8 mouse cellular contexts compared by ENCODE assay signal in the genomic region with DNA sequence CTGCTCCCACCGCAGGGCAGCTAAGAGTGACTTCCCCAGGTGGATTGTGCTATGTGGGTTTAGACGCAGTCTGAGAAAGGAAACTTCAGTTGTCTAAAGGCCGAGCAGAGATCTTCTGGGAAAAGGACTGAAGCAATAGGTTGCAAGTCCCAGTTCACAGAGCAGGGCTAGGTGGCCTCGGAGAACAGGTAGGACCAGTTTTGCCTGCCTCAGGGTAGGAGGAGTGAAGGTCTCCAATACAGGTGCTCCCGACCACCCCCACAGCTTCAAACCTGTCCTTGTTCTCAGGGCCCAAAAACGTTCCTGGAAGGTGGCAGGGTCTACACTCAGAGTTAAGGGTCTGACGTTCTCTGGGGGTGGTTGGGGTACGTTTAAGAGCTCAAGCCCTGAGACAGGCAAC. TPM values are rescaled to one million over a fixed set of nuclear protein-coding genes. Genes with fewer than 3 reads are reported as not detected.
DNase-seq lines count a peak whose midpoint lies in the region; ATAC-seq and TF ChIP-seq lines count a peak whose summit lies in the region.

Gene Chmp4b, plus strand, starts transcription at position 343 of the 400 bp plus-strand sequence.

- peak within 1 kb of the TSS; percentile 63 for H3K27ac ChIP-seq in embryonic facial prominence, embryonic 13.5 days
- H3K27ac ChIP-seq in heart, embryonic 13.5 days (replicated peaks): no peak within 1 kb of the TSS
- peak within 1 kb of the TSS; percentile 84 for H3K27ac ChIP-seq in kidney, postnatal 0 days
- H3K27ac ChIP-seq in lung, embryonic 15.5 days: peak within 1 kb of the TSS; percentile 89
- peak within 1 kb of the TSS; percentile 87 for H3K27ac ChIP-seq in stomach, embryonic 15.5 days

- no peak within 1 kb of the TSS for H3K4me3 ChIP-seq in embryonic facial prominence, embryonic 13.5 days
- H3K4me3 ChIP-seq in heart, embryonic 13.5 days: no peak within 1 kb of the TSS
- H3K4me3 ChIP-seq in kidney, postnatal 0 days (replicated peaks; ENCODE audit: low read depth, low read length): no peak within 1 kb of the TSS
- H3K4me3 ChIP-seq in lung, embryonic 15.5 days: no peak within 1 kb of the TSS
- no peak within 1 kb of the TSS for H3K4me3 ChIP-seq in stomach, embryonic 15.5 days (replicated peaks)

- no peak for ATAC-seq in embryonic facial prominence, embryonic 13.5 days (ENCODE audit: insufficient number of reproducible peaks, insufficient read depth, low FRiP score, low TSS enrichment, low read depth)
- no peak for ATAC-seq in heart, embryonic 13.5 days (ENCODE audit: extremely low read depth, insufficient number of reproducible peaks, low FRiP score, low TSS enrichment)
- ATAC-seq in kidney, postnatal 0 days (replicated peaks; ENCODE audit: low FRiP score, low read depth): no peak; the same call in 1 of the 2 replicates
- ATAC-seq in lung, embryonic 15.5 days (ENCODE audit: borderline replicate concordance, extremely low read depth, low FRiP score, low TSS enrichment): peak; percentile 70; the same call in 1 of the 2 replicates
- ATAC-seq in stomach, embryonic 15.5 days (ENCODE audit: insufficient read depth, low FRiP score, low read depth): peak; percentile 87

- H3K9ac ChIP-seq in embryonic facial prominence, embryonic 13.5 days: no peak within 1 kb of the TSS
- no peak within 1 kb of the TSS for H3K9ac ChIP-seq in heart, embryonic 13.5 days
- no peak within 1 kb of the TSS for H3K9ac ChIP-seq in kidney, postnatal 0 days (ENCODE audit: low read depth, low read length)
- no peak within 1 kb of the TSS for H3K9ac ChIP-seq in lung, embryonic 15.5 days
- no peak within 1 kb of the TSS for H3K9ac ChIP-seq in stomach, embryonic 15.5 days

- no peaks in the 10 kb centered on the region for H3K9me3 ChIP-seq in embryonic facial prominence, embryonic 13.5 days
- no peaks in the 10 kb centered on the region for H3K9me3 ChIP-seq in heart, embryonic 13.5 days
- no peaks in the 10 kb centered on the region for H3K9me3 ChIP-seq in kidney, postnatal 0 days (replicated peaks; ENCODE audit: low read length)
- H3K9me3 ChIP-seq in lung, embryonic 15.5 days: no peaks in the 10 kb centered on the region
- no peaks in the 10 kb centered on the region for H3K9me3 ChIP-seq in stomach, embryonic 15.5 days

- H3K4me2 ChIP-seq in embryonic facial prominence, embryonic 13.5 days: no peak within 1 kb of the TSS
- no peak within 1 kb of the TSS for H3K4me2 ChIP-seq in heart, embryonic 13.5 days
- no peak within 1 kb of the TSS; the same call in 1 of the 2 replicates for H3K4me2 ChIP-seq in kidney, postnatal 0 days (ENCODE audit: low read length)
- peak within 1 kb of the TSS; percentile 36 for H3K4me2 ChIP-seq in lung, embryonic 15.5 days
- H3K4me2 ChIP-seq in stomach, embryonic 15.5 days: peak within 1 kb of the TSS; percentile 29

- no peaks in the 10 kb centered on the region for H3K4me1 ChIP-seq in embryonic facial prominence, embryonic 13.5 days
- H3K4me1 ChIP-seq in heart, embryonic 13.5 days: peaks cover 5% of the 10 kb centered on the region
- no peaks in the 10 kb centered on the region for H3K4me1 ChIP-seq in kidney, postnatal 0 days (replicated peaks; ENCODE audit: insufficient read depth, low read length)
- H3K4me1 ChIP-seq in lung, embryonic 15.5 days: peaks cover 2% of the 10 kb centered on the region
- peaks cover 5% of the 10 kb centered on the region; the same call in 1 of the 2 replicates for H3K4me1 ChIP-seq in stomach, embryonic 15.5 days

- TF ChIP-seq CTCF in kidney, postnatal 0 days (IDR thresholded peaks at IDR 0.05; ENCODE audit: low read depth): no peak

- H3K36me3 ChIP-seq in embryonic facial prominence, embryonic 13.5 days: peaks cover 4% of the 10 kb centered on the region; the same call in 1 of the 2 replicates
- no peaks in the 10 kb centered on the region for H3K36me3 ChIP-seq in heart, embryonic 13.5 days
- H3K36me3 ChIP-seq in kidney, postnatal 0 days (ENCODE audit: insufficient read depth, low read length): no peaks in the 10 kb centered on the region
- H3K36me3 ChIP-seq in lung, embryonic 15.5 days: no peaks in the 10 kb centered on the region
- no peaks in the 10 kb centered on the region for H3K36me3 ChIP-seq in stomach, embryonic 15.5 days

- 44% methylated on average over 8 of the region's 8 CpGs for WGBS in embryonic facial prominence, embryonic 13.5 days
- WGBS in heart, embryonic 13.5 days: 48% methylated on average over 8 of the region's 8 CpGs
- 46% methylated on average over 8 of the region's 8 CpGs for WGBS in kidney, postnatal 0 days
- 41% methylated on average over 8 of the region's 8 CpGs for WGBS in lung, embryonic 15.5 days
- WGBS in stomach, embryonic 15.5 days: 37% methylated on average over 8 of the region's 8 CpGs

- no peaks in the 10 kb centered on the region for H3K27me3 ChIP-seq in embryonic facial prominence, embryonic 13.5 days
- H3K27me3 ChIP-seq in heart, embryonic 13.5 days (replicated peaks): no peaks in the 10 kb centered on the region
- H3K27me3 ChIP-seq in kidney, postnatal 0 days (ENCODE audit: insufficient read depth, low read length): no peaks in the 10 kb centered on the region
- H3K27me3 ChIP-seq in lung, embryonic 15.5 days: no peaks in the 10 kb centered on the region
- no peaks in the 10 kb centered on the region for H3K27me3 ChIP-seq in stomach, embryonic 15.5 days (replicated peaks)

- DNase-seq in frontal cortex, adult 2 months (ENCODE audit: extremely low spot score in 1 of 2, low spot score in 1 of 2): no peak
- DNase-seq in frontal cortex, postnatal 25 days (ENCODE audit: low spot score in 2 of 2): no peak
- peak; percentile 16 for DNase-seq in kidney, postnatal 0 days (ENCODE audit: low spot score)
- no peak for DNase-seq in thymus, postnatal 25 days

RNA-seq across cellular contexts. Expression of gene Chmp4b, which starts in this region (rescaled TPM):
- 277 and 314 TPM in 2 replicates for polyA plus RNA-seq in frontal cortex, adult 2 months (2012; rRNA removed)
- polyA plus RNA-seq in embryonic facial prominence, embryonic 13.5 days (2015; fragmentation: Nextera tagmentation; extraction: Ambion mirVana): 32.8 and 34.7 TPM in 2 replicates
- 22.3 and 22.8 TPM in 2 replicates for polyA plus RNA-seq in heart, embryonic 13.5 days (2015; fragmentation: Nextera tagmentation; extraction: Ambion mirVana)
- 30.0 and 34.7 TPM in 2 replicates for polyA plus RNA-seq in kidney, postnatal 0 days (2015; fragmentation: Nextera tagmentation; extraction: Ambion mirVana)
- polyA plus RNA-seq in lung, embryonic 15.5 days (2015; fragmentation: Nextera tagmentation; extraction: Ambion mirVana): 27.2 and 27.6 TPM in 2 replicates
- polyA plus RNA-seq in stomach, embryonic 15.5 days (2015; fragmentation: Nextera tagmentation; extraction: Ambion mirVana): 35.9 and 40.0 TPM in 2 replicates

Comparison
In these comparisons a context has a peak if more than half of its experiments do, and no peak if none do; other contexts are left out.
1. ATAC-seq: peak in lung, embryonic 15.5 days (single experiment) and stomach, embryonic 15.5 days (single experiment); none in embryonic facial prominence, embryonic 13.5 days (single experiment), heart, embryonic 13.5 days (single experiment) and kidney, postnatal 0 days (single experiment).
2. H3K4me2 ChIP-seq: peak in lung, embryonic 15.5 days (single experiment) and stomach, embryonic 15.5 days (single experiment); none in embryonic facial prominence, embryonic 13.5 days (single experiment), heart, embryonic 13.5 days (single experiment) and kidney, postnatal 0 days (single experiment).